Mouse (Mus musculus) G1E (cell line): ENCODE measurements at regions not wholly inside any gene's neighbourhood (a gene's known extent, or its start where the extent isn't known, plus 50 kb on each side); places are given as distances from the start of the nearest gene placed in this dataset.

Source experiments
- ATAC-seq: 2 replicates; pipeline ENCODE4 v1.8.0; 2016; ENCODE audit warnings: mild to moderate bottlenecking; ENCODE audit not compliant: insufficient number of reproducible peaks, poor library complexity, low FRiP score, severe bottlenecking; ENCODE audit errors: extremely low read depth
- DNase-seq: peaks from one replicate; pipeline ENCODE4 v3.0.0; 2012; ENCODE audit warnings: low spot score
- H3K27me3 ChIP-seq: 2 replicates; pipeline ENCODE4 v1.6.1; 2012; ENCODE audit warnings: mild to moderate bottlenecking, low read length, inconsistent platforms; ENCODE audit not compliant: insufficient read depth
- H3K36me3 ChIP-seq: replicated peaks from 2 replicates; pipeline ENCODE3; 2012; ENCODE audit warnings: mild to moderate bottlenecking, inconsistent platforms
- H3K4me1 ChIP-seq: 2 replicates; pipeline ENCODE4 v1.6.1; 2012; ENCODE audit warnings: low read depth, low read length, inconsistent platforms, mixed read lengths; ENCODE audit not compliant: insufficient read depth
- H3K4me3 ChIP-seq: 2 replicates; pipeline ENCODE4 v1.5.1; 2012; ENCODE audit warnings: low read depth, mild to moderate bottlenecking, inconsistent platforms, low read length, moderate library complexity, mixed read lengths
- H3K9me3 ChIP-seq: replicated peaks from 2 replicates; pipeline ENCODE4 v1.6.1; 2012; ENCODE audit warnings: inconsistent platforms
- CTCF ChIP-seq: IDR thresholded peaks from 2 replicates; pipeline ENCODE4 v1.5.1; 2012; ENCODE audit warnings: low read depth, low read length, inconsistent platforms, mixed read lengths
- GATA1 ChIP-seq: IDR thresholded peaks from 2 replicates; pipeline ENCODE4 v1.6.1; 2012; ENCODE audit warnings: borderline replicate concordance, low read length, inconsistent platforms, mixed read lengths
- GATA2 ChIP-seq: IDR thresholded peaks from 2 replicates; pipeline ENCODE4 v1.6.1; 2012; ENCODE audit warnings: low read depth, low read length, inconsistent platforms, borderline replicate concordance
- POLR2AphosphoS5 ChIP-seq: IDR thresholded peaks from 2 replicates; pipeline ENCODE4 v1.6.1; 2012; ENCODE audit warnings: low read depth, low read length, inconsistent platforms; ENCODE audit not compliant: insufficient replicate concordance
- TAL1 ChIP-seq: conservative IDR thresholded peaks from 2 replicates; pipeline ENCODE4 v1.6.1; 2012; ENCODE audit warnings: low read depth, low read length, inconsistent platforms, mixed read lengths

DNA sequence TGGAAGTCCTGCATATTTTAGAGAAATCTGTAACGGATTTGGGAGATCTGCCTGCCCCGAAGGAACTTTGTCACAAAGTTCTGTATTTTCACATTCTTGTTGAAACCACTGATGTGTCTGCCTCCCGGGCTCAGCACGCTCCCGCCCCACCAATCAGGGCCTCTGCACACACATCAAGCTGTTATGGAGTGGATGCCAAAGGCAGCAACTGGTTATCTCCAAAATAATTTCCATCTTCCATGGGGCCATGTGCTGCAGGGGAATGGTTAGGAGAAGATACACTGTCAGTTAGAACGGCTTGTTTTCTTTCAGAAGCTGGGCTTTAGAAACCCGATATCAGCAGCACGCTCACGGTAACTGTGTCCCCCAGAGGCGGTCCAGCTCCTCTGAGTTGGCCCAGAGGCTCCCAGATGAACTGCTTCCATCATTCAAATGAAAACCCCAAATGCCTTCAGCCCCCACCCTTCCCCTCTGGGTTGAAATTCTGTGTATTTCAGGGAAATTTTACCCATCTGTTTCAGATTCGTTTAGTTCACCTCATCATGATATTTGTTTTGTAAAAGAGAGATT is 240.0 kb downstream of the Cdc5l start:
- DNase-seq (no peak), ATAC-seq (no peak)
- Histone ChIP-seq H3K4me3 (no peak overlapping the region), H3K36me3 (no peaks in the 10 kb centered on the region), H3K9me3 (peaks cover 47% of the 10 kb centered on the region), H3K4me1 (no peaks in the 10 kb centered on the region), H3K27me3 (no peaks in the 10 kb centered on the region)
- TF ChIP-seq CTCF (no peak), GATA2 (no peak), TAL1 (no peak), POLR2AphosphoS5 (no peak), GATA1 (no peak)

DNA sequence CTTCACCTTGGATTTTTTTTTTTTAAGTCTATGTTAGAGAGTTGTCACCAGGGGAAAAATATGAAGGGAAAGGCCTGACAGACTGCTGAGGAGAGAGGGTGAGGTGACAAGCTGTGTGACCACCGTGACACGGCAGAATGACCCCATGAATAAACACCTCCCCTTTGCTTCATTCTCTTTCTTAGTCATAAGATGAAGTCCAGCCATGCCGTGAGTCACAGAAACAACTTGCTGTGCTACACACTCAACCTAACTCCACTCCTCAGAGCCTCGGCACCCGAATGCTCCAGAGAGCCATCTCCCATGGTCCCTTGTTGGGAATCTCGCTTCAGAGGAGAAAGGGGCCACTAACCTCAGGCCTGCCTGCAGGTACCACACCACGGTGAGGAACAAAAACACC is 246.1 kb downstream of the Cdc5l start:
- Histone ChIP-seq H3K36me3 (no peaks in the 10 kb centered on the region), H3K4me3 (no peak overlapping the region), H3K9me3 (peaks cover 34% of the 10 kb centered on the region), H3K27me3 (no peaks in the 10 kb centered on the region), H3K4me1 (no peaks in the 10 kb centered on the region)
- ATAC-seq (no peak), DNase-seq (no peak)
- no peak for TF ChIP-seq POLR2AphosphoS5

DNA sequence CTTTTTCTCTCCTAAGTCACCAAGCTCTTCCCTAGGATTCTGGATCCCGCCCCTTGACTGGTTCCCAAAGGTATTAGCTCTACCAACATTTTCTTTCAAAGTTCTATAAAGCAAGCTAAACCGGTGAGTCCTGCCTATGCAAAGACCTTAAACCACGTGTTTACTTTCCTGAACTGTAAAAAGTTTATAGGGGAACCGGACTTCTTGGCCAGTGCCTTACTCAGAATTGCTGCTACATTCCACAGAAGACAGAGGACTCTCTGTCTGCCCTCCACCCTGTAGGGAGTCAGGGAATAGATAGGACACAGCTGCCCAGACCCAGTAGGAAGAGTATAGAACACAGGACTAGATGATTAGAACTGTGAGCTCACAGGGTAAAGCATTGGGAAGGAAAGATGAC is 257.2 kb downstream of the Cdc5l start:
- peaks cover 25% of the 10 kb centered on the region for H3K9me3 ChIP-seq
- H3K4me1 ChIP-seq: no peaks in the 10 kb centered on the region
- no peaks in the 10 kb centered on the region for H3K27me3 ChIP-seq
- no peak overlapping the region for H3K4me3 ChIP-seq
- TF ChIP-seq GATA2 (no peak), GATA1 (no peak), POLR2AphosphoS5 (no peak), CTCF (no peak), TAL1 (no peak)
- DNase-seq (no peak), ATAC-seq (no peak)
- H3K36me3 ChIP-seq: no peaks in the 10 kb centered on the region

DNA sequence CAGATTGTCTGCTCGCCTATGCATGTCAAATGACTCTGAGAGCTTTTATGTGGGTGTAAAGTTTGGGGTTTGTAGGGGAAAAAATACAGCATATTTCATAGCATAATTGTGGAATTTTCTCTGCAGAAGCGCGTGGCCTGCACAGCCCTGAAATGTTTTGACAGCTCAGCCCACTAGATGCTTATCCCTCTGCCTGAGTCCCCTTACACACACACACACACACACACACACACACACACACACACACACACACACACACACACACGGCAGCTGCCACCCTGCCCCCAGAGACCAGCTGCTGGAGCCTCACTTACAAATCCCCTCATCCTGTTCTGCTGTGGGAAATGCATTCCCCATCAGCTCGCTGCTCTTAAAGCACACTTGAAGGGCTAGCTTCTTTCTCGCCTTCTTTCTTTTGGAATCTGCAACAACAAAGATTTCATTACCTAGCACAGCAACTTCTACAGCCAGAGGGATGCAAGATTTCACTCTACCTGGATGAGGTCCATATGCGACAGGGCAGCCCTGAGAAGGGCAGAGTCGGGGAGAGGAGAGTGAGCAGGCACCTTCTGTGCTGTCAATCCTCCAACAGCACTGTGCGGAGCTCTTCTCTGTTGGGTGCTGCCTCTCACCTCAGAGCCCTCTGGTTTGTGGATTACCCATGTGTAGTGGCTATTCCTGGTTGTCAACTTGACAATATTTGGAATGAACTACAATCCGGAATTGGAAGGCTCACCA is 264.1 kb downstream of the Cdc5l start:
- Histone ChIP-seq H3K4me3 (no peak overlapping the region), H3K27me3 (no peaks in the 10 kb centered on the region), H3K9me3 (peaks cover 26% of the 10 kb centered on the region), H3K36me3 (no peaks in the 10 kb centered on the region), H3K4me1 (no peaks in the 10 kb centered on the region)
- ATAC-seq (no peak), DNase-seq (no peak)
- TF ChIP-seq TAL1: no peak
- TF ChIP-seq GATA1: no peak
- no peak for TF ChIP-seq GATA2
- no peak for TF ChIP-seq POLR2AphosphoS5
- no peak for TF ChIP-seq CTCF
